Mouse (Mus musculus) lung, postnatal 0 days (tissue): ENCODE data around the gene Neurod2. TPM values are rescaled to one million over a fixed set of nuclear protein-coding genes. Genes with fewer than 3 reads are reported as not detected.
A peak's percentile ranks its signal among the peaks of the same experiment; 100 is the strongest.

Experiments
- ATAC-seq: fragments of 200-750 bp; cut with Nextera tagmentation; 2 replicates; pipeline ENCODE4 v1.8.0; 2017; ENCODE audit warnings: moderate library complexity
- DNase-seq: peaks from one replicate; pipeline ENCODE4 v3.0.0-alpha.2; 2016; ENCODE audit warnings: low spot score
- H3K27ac ChIP-seq: fragments of 300-500 bp; sonication (generic); 2 replicates; pipeline ENCODE4 v1.5.1; 2014; ENCODE audit warnings: antibody characterized with exemption, mild to moderate bottlenecking, low read length, mixed read lengths
- H3K27me3 ChIP-seq: fragments of 300-500 bp; sonication (generic); replicated peaks from 2 replicates; pipeline ENCODE4 v1.6.1; 2014; ENCODE audit warnings: low read length, mixed read lengths; ENCODE audit not compliant: insufficient read depth
- H3K36me3 ChIP-seq: fragments of 300-500 bp; sonication (generic); 2 replicates; pipeline ENCODE4 v1.6.1; 2014; ENCODE audit warnings: low read length, mixed read lengths; ENCODE audit not compliant: insufficient read depth
- H3K4me1 ChIP-seq: fragments of 300-500 bp; sonication (generic); 2 replicates; pipeline ENCODE4 v1.6.1; 2014; ENCODE audit warnings: antibody characterized with exemption, low read depth, low read length, mixed read lengths; ENCODE audit not compliant: insufficient read depth
- H3K4me2 ChIP-seq: fragments of 300-500 bp; sonication (generic); replicated peaks from 2 replicates; pipeline ENCODE4 v1.6.1; 2014; ENCODE audit warnings: low read depth, mild to moderate bottlenecking, low read length, moderate library complexity, mixed read lengths
- H3K4me3 ChIP-seq: fragments of 300-500 bp; sonication (generic); 2 replicates; pipeline ENCODE4 v1.5.1; 2014; ENCODE audit warnings: low read depth, low read length
- H3K9ac ChIP-seq: fragments of 300-500 bp; sonication (generic); replicated peaks from 2 replicates; pipeline ENCODE4 v1.6.1; 2014; ENCODE audit warnings: low read depth, mild to moderate bottlenecking
- H3K9me3 ChIP-seq: fragments of 300-500 bp; sonication (generic); 2 replicates; pipeline ENCODE4 v1.6.1; 2016; ENCODE audit warnings: low read length, mixed read lengths
- CTCF ChIP-seq: IDR thresholded peaks from 2 replicates; pipeline ENCODE4 v1.5.1; 2016; ENCODE audit warnings: antibody characterized with exemption, mild to moderate bottlenecking
- EP300 ChIP-seq: IDR thresholded peaks from 2 replicates; pipeline ENCODE4 v1.6.1; 2016; ENCODE audit warnings: antibody characterized with exemption, mild to moderate bottlenecking, control low read depth
- WGBS: fragments of 180-500 bp; shearing (Covaris S2); extraction: QIAGEN DNeasy Blood & Tissue Kit; methylation state at CpG from one replicate; pipeline ENCODE4 v1.1.7; 2014; 5-methylcytosine and 5-hydroxymethylcytosine counted together
- polyA plus RNA-seq: library from polyadenylated mRNA; unstranded; fragments of >200 nt; fragmentation: Nextera tagmentation; extraction: Ambion mirVana; gene quantifications from 2 replicates; pipeline ENCODE4 v1.2.1, GENCODE M21; 2015

The Neurod2 gene
- polyA plus RNA-seq, 1 experiment from 2014 or later, result not detected

DNA sequence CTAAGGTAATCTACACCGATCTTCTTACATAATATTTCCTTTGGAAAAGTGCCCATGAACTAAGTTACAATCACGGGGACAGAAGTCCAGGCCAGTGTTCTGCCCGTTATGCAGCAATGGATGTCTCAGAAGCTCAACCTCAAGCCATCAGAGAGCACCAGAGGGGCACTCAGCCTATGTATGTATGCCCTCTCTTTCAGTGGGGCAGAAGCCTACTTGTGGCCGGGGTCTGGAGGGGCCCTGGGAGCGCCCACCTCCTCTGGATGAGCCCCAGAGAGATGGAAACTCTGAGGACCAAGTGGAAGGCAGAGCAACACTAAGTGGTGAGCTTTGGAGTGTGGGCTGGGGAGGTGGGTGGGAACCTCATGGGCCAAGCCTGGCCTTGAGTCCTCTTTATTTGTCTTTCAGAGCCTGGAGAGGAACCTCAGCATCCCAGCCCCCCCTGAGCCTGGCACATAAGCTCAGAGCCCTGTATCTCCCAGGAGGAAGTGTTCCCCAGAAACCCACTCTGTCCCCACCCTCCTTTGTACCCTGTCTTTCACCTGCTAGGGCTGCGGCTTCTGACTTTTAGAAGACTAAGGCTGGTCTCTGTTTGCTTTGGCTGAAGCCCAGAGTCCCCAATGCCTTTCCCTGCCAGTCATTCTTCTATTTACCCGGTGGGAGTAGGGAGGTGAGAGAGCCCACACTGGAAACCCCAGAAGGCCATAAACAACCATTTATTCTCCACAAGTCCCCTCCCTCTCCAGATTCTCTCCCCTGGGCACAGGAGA, 27.4 kb upstream of the Neurod2 start:
- peak overlapping the region; percentile 97 for H3K27ac ChIP-seq
- WGBS, result 33% methylated on average over 7 of the region's 7 CpGs
- no peak overlapping the region for H3K9ac ChIP-seq
- no peaks in the 10 kb centered on the region for H3K36me3 ChIP-seq
- peak; percentile 46 for DNase-seq
- ATAC-seq, result no peak
- H3K4me1 ChIP-seq, result peaks cover 32% of the 10 kb centered on the region
- H3K4me2 ChIP-seq, result peak overlapping the region; percentile 59
- no peaks in the 10 kb centered on the region for H3K9me3 ChIP-seq
- H3K27me3 ChIP-seq, result no peaks in the 10 kb centered on the region
- no peak overlapping the region for H3K4me3 ChIP-seq
- TF ChIP-seq EP300 (no peak), CTCF (no peak)

DNA sequence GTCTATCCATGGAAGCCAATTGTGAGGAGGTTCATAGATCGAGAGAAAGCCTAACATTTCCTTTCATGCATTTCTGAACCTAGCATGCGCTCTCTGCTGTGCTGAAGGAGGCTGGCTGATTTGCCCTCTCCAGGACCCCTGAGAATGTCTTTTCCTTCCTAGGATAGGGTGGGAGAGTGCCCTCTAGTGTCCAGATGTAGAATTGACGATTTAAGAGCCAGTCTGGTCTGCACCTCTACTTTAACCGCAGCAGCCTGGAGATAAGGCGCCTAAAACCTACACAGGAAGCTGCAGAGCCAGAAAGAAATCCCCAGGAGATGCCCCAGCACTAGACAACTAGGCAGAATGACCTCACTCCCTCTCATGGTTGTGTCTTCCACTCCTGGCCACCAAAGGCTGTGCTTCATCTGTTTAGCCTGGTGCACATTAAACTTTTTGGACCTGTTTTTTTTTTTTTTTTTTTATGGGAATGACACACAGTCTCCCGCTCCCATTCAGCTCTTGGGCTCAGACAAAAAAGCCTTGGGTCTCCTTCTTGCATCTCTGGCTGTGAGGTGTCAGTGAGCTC, 26.4 kb upstream of the Neurod2 start:
- TF ChIP-seq EP300 (no peak), CTCF (peak; percentile 87)
- Histone ChIP-seq H3K9ac (no peak overlapping the region), H3K27me3 (no peaks in the 10 kb centered on the region), H3K4me1 (peaks cover 23% of the 10 kb centered on the region), H3K4me2 (no peak overlapping the region), H3K36me3 (no peaks in the 10 kb centered on the region), H3K9me3 (no peaks in the 10 kb centered on the region), H3K27ac (no peak overlapping the region), H3K4me3 (no peak overlapping the region)
- DNase-seq (peak; percentile 75), ATAC-seq (no peak)
- WGBS, result 11% methylated on average over 6 of the region's 6 CpGs

DNA sequence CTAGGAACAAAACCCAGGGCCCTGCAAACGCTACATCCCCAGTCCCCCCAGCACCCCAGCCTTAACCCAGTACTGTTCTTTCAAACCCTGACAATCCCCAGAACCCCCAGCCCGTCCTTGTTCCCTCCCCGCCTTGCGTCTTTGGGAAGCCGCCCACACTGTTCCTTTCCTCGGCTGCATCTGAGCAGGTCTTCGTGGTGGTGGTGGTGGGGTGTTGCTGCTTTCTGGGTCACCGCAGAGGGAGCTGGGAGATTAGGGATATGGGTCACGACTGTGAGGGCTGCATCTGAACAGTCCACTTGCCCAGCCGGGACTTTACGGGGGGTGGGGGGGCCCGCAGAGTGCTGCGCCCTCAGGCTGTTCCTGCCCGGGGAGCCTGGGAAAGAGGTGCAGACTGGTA, 25.0 kb upstream of the Neurod2 start:
- Histone ChIP-seq H3K27me3 (peaks cover 5% of the 10 kb centered on the region; the same call in 1 of the 2 replicates), H3K9me3 (no peaks in the 10 kb centered on the region), H3K4me2 (no peak overlapping the region), H3K4me1 (peaks cover 18% of the 10 kb centered on the region), H3K9ac (no peak overlapping the region), H3K27ac (no peak overlapping the region), H3K36me3 (no peaks in the 10 kb centered on the region), H3K4me3 (no peak overlapping the region)
- 71% methylated on average over 14 of the region's 14 CpGs for WGBS
- DNase-seq, result no peak
- TF ChIP-seq EP300, result no peak
- TF ChIP-seq CTCF, result no peak
- no peak for ATAC-seq

DNA sequence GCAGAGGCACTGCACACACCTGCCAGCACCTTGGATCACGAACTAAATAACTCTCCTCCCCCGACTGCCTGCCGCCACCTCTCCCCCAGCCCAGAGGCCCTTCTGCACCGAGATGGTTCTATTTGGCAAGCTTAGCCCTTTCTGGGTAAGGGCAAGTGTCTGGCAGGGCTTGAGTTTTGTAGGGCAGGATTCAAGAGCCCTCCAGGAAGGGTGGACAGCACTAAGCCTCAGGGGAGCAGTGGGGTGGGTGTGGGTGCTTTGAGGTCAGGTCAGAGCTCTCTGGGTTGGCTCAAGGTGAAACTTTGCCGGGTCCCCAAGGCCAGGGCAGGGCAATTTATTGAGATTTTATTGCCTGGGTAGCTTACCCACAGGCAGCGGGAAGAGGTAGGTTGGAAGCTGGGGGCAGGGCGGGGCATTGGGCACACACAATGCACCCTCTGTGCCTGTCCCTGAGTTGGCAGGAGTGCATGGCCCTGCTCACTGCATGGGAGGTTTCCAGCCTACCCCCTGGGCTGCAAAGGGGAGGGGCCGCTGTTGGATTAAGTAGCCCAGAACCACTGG, 24.3 kb upstream of the Neurod2 start:
- Histone ChIP-seq H3K4me1 (peaks cover 12% of the 10 kb centered on the region), H3K36me3 (no peaks in the 10 kb centered on the region), H3K9me3 (no peaks in the 10 kb centered on the region), H3K9ac (no peak overlapping the region), H3K4me2 (no peak overlapping the region), H3K27me3 (peaks cover 8% of the 10 kb centered on the region; the same call in 1 of the 2 replicates), H3K27ac (no peak overlapping the region), H3K4me3 (no peak overlapping the region)
- DNase-seq, result peak; percentile 73
- ATAC-seq, result peak; percentile 22
- 22% methylated on average over 8 of the region's 8 CpGs for WGBS
- no peak for TF ChIP-seq CTCF
- TF ChIP-seq EP300, result no peak

DNA sequence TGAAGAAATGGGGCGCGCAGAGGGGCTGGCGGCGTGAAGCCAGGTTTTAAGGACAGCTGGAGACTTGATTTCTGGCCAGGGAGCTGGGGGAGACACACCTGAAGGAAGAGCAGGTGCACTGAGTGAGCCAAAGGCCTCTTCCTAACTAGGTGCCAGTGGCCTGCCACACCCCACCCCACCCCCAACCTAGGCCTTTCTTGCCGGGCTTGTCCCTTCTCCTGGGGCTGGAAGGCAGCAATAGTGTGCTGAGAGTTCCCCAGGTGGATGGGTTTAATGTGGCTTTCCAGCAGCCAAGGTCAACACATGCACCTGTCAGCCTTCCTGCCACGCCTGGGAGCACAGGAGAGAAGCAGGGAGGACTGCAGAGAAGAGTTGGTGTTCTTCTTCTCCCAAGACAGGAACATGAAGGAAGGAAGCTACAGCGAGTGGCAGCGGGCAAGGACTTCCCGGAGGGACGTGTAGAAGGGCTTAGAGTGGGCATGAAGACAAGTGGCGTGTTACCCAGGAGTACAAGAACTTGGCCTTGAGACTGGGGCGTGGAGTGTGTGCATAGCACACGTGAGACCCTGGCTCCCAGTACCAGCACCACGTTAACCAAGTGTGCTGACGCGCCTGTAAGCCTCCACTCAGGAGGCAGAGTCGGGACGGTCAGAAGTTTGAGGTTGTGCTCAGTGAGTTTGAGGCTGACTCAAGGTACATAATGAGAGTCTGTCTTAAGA, 23.0 kb upstream of the Neurod2 start:
- no peaks in the 10 kb centered on the region for H3K9me3 ChIP-seq
- H3K4me1 ChIP-seq, result peaks cover 16% of the 10 kb centered on the region
- H3K36me3 ChIP-seq, result no peaks in the 10 kb centered on the region
- H3K4me3 ChIP-seq, result no peak overlapping the region
- 0 out of 2 replicates have a peak overlapping the region, but pooled peaks have one; percentile 0 for H3K27ac ChIP-seq
- 54% methylated on average over 18 of the region's 18 CpGs for WGBS
- peaks cover 12% of the 10 kb centered on the region; the same call in 1 of the 2 replicates for H3K27me3 ChIP-seq
- no peak overlapping the region for H3K9ac ChIP-seq
- TF ChIP-seq EP300, result no peak
- TF ChIP-seq CTCF, result no peak
- ATAC-seq, result peak; percentile 54
- peak; percentile 67 for DNase-seq
- H3K4me2 ChIP-seq, result no peak overlapping the region

DNA sequence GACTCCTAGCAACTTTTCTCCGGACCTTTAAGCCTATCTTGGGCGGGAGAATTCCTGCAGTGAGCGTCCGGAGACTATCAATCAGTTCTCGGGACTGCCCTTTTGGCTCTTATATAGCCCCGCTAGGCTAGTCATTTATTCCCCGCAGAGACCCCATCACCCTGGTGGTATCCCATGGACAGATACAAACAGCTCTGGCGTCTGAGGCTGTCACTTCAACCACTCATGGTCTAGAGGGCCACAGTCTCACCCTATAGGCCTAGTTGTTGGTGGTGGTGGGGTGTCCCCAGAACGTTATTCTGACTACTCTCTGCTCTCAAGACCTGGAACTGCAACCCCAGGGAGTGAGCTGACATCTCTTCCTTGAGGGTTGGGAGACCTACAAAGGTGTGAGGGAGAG, 19.9 kb upstream of the Neurod2 start:
- Histone ChIP-seq H3K27ac (no peak overlapping the region), H3K4me3 (peak overlapping the region; percentile 50; the same call in 1 of the 2 replicates), H3K27me3 (peaks cover 12% of the 10 kb centered on the region), H3K4me1 (peaks cover 5% of the 10 kb centered on the region; the same call in 1 of the 2 replicates), H3K9ac (no peak overlapping the region), H3K4me2 (peak overlapping the region; percentile 86; the same call in 1 of the 2 replicates), H3K36me3 (no peaks in the 10 kb centered on the region), H3K9me3 (no peaks in the 10 kb centered on the region)
- TF ChIP-seq EP300 (no peak), CTCF (no peak)
- WGBS, result 5% methylated on average over 9 of the region's 9 CpGs
- ATAC-seq (no peak), DNase-seq (no peak)
